Mouse (Mus musculus) G1E-ER4 (cell line): ENCODE results near the gene Ctbs. TPM values are rescaled to one million over a fixed set of nuclear protein-coding genes. Genes with fewer than 3 reads are reported as not detected.

Source experiments
- GATA1 ChIP-seq: IDR thresholded peaks from one replicate; pipeline ENCODE4 v1.8.0; 2012; ENCODE audit warnings: low read length, inconsistent platforms
- polyA plus RNA-seq: library from polyadenylated mRNA; stranded (reverse); fragments of >175 nt; gene quantifications from 2 replicates; pipeline ENCODE4 v1.2.3, GENCODE M21; 2012

The Ctbs gene
- polyA plus RNA-seq, 1 experiment: 22.2 TPM

- TF ChIP-seq GATA1: no peak
Measured at GRCm38 (mm10) chr3:146506711-146507110, 57.1 kb downstream of the Ctbs start.

Other genes with a start within 250 kb of the Ctbs start
- not detected in 2 replicates for gene Lpar3, start 228.8 kb upstream of the Ctbs start, polyA plus RNA-seq
- gene Ssx2ip, start 45.2 kb upstream of the Ctbs start, polyA plus RNA-seq: 31.2 and 40.4 TPM in 2 replicates
- gene Spata1, start 50.0 kb downstream of the Ctbs start, polyA plus RNA-seq: 0.53 and 1.2 TPM in 2 replicates
- 339 and 472 TPM in 2 replicates for gene Gng5, start 50.0 kb downstream of the Ctbs start, polyA plus RNA-seq
- 30.5 and 47.7 TPM in 2 replicates for gene Rpf1, start 71.6 kb downstream of the Ctbs start, polyA plus RNA-seq
- gene Uox, start 120.6 kb downstream of the Ctbs start, polyA plus RNA-seq: not detected in 2 replicates
- gene Dnase2b, start 165.8 kb downstream of the Ctbs start, polyA plus RNA-seq: not detected in 2 replicates
- gene 4930503B20Rik, start 201.5 kb downstream of the Ctbs start, polyA plus RNA-seq: 0.05 TPM in 1 of 2 replicates, not detected in the other
- 0.11 and 0.56 TPM in 2 replicates for gene Samd13, start 235.8 kb downstream of the Ctbs start, polyA plus RNA-seq